Mouse (Mus musculus) liver, embryonic 16.5 days (tissue): Measurements from ENCODE around the gene Macf1. TPM values are rescaled to one million over a fixed set of nuclear protein-coding genes. Genes with fewer than 3 reads are reported as not detected.
A peak's percentile ranks its signal among the peaks of the same experiment; 100 is the strongest.
"Not testable (repeated sequence)": the region's sequence is repeated elsewhere in the genome, so short reads cannot be mapped to it uniquely, and the experiment has no call there.

ENCODE experiments used
- ATAC-seq: fragments of 200-750 bp; cut with Nextera tagmentation; 2 replicates; pipeline ENCODE4 v1.8.0; 2017; ENCODE audit warnings: low read depth, mild to moderate bottlenecking, moderate number of reproducible peaks, moderate library complexity
- H3K27ac ChIP-seq: fragments of 300-500 bp; sonication (generic); 2 replicates; pipeline ENCODE4 v1.5.1; 2014; ENCODE audit warnings: mild to moderate bottlenecking, low read length
- H3K27me3 ChIP-seq: fragments of 300-500 bp; sonication (generic); 2 replicates; pipeline ENCODE4 v1.6.1; 2014; ENCODE audit warnings: low read depth, low read length, mixed read lengths; ENCODE audit not compliant: control insufficient read depth, insufficient read depth
- H3K36me3 ChIP-seq: fragments of 300-500 bp; sonication (generic); 2 replicates; pipeline ENCODE4 v1.6.1; 2014; ENCODE audit warnings: mild to moderate bottlenecking; ENCODE audit not compliant: control insufficient read depth, insufficient read depth
- H3K4me1 ChIP-seq: fragments of 300-500 bp; sonication (generic); 2 replicates; pipeline ENCODE4 v1.6.1; 2014; ENCODE audit warnings: low read depth, low read length, mixed read lengths; ENCODE audit not compliant: control insufficient read depth
- H3K4me2 ChIP-seq: fragments of 300-500 bp; sonication (generic); 2 replicates; pipeline ENCODE4 v1.6.1; 2014; ENCODE audit warnings: low read depth, low read length, mixed read lengths
- H3K4me3 ChIP-seq: fragments of 300-500 bp; sonication (generic); 2 replicates; pipeline ENCODE4 v1.5.1; 2014; ENCODE audit warnings: low read depth, mild to moderate bottlenecking, low read length
- H3K9ac ChIP-seq: fragments of 300-500 bp; sonication (generic); 2 replicates; pipeline ENCODE4 v1.6.1; 2014; ENCODE audit warnings: low read depth, low read length
- H3K9me3 ChIP-seq: fragments of 300-500 bp; sonication (generic); replicated peaks from 2 replicates; pipeline ENCODE4 v1.6.1; 2016; ENCODE audit warnings: low read length; ENCODE audit not compliant: control insufficient read depth
- WGBS: fragments of 180-500 bp; shearing (Covaris S2); extraction: QIAGEN DNeasy Blood & Tissue Kit; methylation state at CpG from one replicate; pipeline ENCODE4 v1.1.7; 2014; ENCODE audit not compliant: insufficient replicate concordance; 5-methylcytosine and 5-hydroxymethylcytosine counted together
- polyA plus RNA-seq: library from polyadenylated mRNA; unstranded; fragments of >200 nt; fragmentation: Nextera tagmentation; extraction: Ambion mirVana; gene quantifications from 2 replicates; pipeline ENCODE4 v1.2.1, GENCODE M21; 2015

The Macf1 gene
- polyA plus RNA-seq, 1 experiment from 2014 or later = 8.3 TPM

- Histone ChIP-seq H3K9me3 (no peaks in the 10 kb centered on the region), H3K27ac (no peak overlapping the region), H3K4me2 (no peak overlapping the region), H3K9ac (no peak overlapping the region), H3K36me3 (peaks cover 17% of the 10 kb centered on the region), H3K4me1 (no peaks in the 10 kb centered on the region), H3K4me3 (no peak overlapping the region), H3K27me3 (no peaks in the 10 kb centered on the region)
- no peak for ATAC-seq
- whole genome bisulfite sequencing = 75% methylated on average over 10 of the region's 10 CpGs
These were observed 330.8 kb downstream of the Macf1 start for GRCm38 (mm10) chr4:123353271-123353877.

GRCm38 (mm10) chr4:123343471-123343789 is 340.7 kb downstream of the Macf1 start:
- ATAC-seq = 0 out of 2 replicates have a peak, but pooled peaks have one; percentile 5
- peak overlapping the region; percentile 77 for H3K4me2 ChIP-seq
- H3K9me3 ChIP-seq = no peaks in the 10 kb centered on the region
- H3K27me3 ChIP-seq = peaks cover 39% of the 10 kb centered on the region
- peak overlapping the region; percentile 33; the same call in 1 of the 2 replicates for H3K9ac ChIP-seq
- no peaks in the 10 kb centered on the region for H3K36me3 ChIP-seq
- 6% methylated on average over 6 of the region's 6 CpGs for WGBS
- peak overlapping the region; percentile 62 for H3K4me3 ChIP-seq
- H3K4me1 ChIP-seq = peaks cover 14% of the 10 kb centered on the region
- H3K27ac ChIP-seq = no peak overlapping the region

- no peaks in the 10 kb centered on the region for H3K9me3 ChIP-seq
- WGBS = under 1% methylated on average over 65 of the region's 65 CpGs
- H3K36me3 ChIP-seq = no peaks in the 10 kb centered on the region
- H3K27ac ChIP-seq = no peak within 1 kb of the TSS
- H3K9ac ChIP-seq = peak within 1 kb of the TSS; percentile 33; the same call in 1 of the 2 replicates
- H3K4me2 ChIP-seq = peak within 1 kb of the TSS; percentile 77
- peaks cover 14% of the 10 kb centered on the region for H3K4me1 ChIP-seq
- peaks cover 39% of the 10 kb centered on the region for H3K27me3 ChIP-seq
- peak; percentile 77 for ATAC-seq
- peak within 1 kb of the TSS; percentile 62 for H3K4me3 ChIP-seq
These were observed 341.3 kb downstream of the Macf1 start, which contains the start of gene Bmp8a for GRCm38 (mm10) chr4:123342642-123343470. TSS of gene Bmp8a (minus strand) at chr4:123343252.

DNA sequence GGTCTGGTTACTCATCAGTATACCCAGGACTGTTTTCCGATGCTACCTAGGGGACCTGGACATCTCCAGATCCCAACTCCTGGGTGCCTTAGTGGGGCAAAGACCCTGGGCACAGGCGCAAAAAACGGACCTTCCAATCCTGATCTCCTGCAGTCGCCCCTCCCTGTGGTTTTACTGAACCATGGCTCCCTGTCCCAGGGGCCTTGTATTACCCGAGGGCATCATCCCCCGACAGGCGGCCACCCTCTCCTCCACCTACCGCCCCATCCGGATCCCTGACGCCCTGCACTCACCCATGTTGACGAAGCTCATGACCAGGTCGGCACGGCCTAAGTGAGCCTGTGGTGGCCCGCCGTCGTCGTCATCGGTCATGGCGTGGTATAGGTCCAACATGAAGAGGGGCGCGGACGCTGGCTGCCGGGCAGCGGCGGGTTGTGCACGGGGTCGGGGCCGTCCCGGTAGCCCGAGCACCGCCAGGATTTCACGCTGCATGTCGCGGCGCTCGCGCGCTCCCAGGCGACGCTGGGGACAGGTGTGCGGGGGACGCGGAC is 342.0 kb downstream of the Macf1 start:
- H3K4me3 ChIP-seq = peak overlapping the region; percentile 62
- H3K27me3 ChIP-seq = peaks cover 39% of the 10 kb centered on the region
- ATAC-seq = peak; percentile 12; the same call in 1 of the 2 replicates
- peak overlapping the region; percentile 77 for H3K4me2 ChIP-seq
- no peaks in the 10 kb centered on the region for H3K36me3 ChIP-seq
- no peak overlapping the region for H3K27ac ChIP-seq
- WGBS = 3% methylated on average over 43 of the region's 43 CpGs
- peaks cover 14% of the 10 kb centered on the region for H3K4me1 ChIP-seq
- H3K9ac ChIP-seq = no peak overlapping the region; the same call in 1 of the 2 replicates
- H3K9me3 ChIP-seq = no peaks in the 10 kb centered on the region

GRCm38 (mm10) chr4:123340232-123340631 is 343.9 kb downstream of the Macf1 start:
- H3K4me2 ChIP-seq = no peak overlapping the region
- peaks cover 39% of the 10 kb centered on the region for H3K27me3 ChIP-seq
- no peak overlapping the region for H3K4me3 ChIP-seq
- WGBS = 44% methylated on average over 5 of the region's 5 CpGs
- no peak for ATAC-seq
- H3K36me3 ChIP-seq = no peaks in the 10 kb centered on the region
- H3K4me1 ChIP-seq = peaks cover 14% of the 10 kb centered on the region
- H3K27ac ChIP-seq = no peak overlapping the region
- no peak overlapping the region for H3K9ac ChIP-seq
- H3K9me3 ChIP-seq = no peaks in the 10 kb centered on the region

- ATAC-seq = no peak
- WGBS = 58% methylated on average over 4 of the region's 4 CpGs
- Histone ChIP-seq H3K4me2 (no peak overlapping the region), H3K36me3 (no peaks in the 10 kb centered on the region), H3K27ac (no peak overlapping the region), H3K4me1 (peaks cover 6% of the 10 kb centered on the region), H3K9ac (no peak overlapping the region), H3K9me3 (peaks cover 2% of the 10 kb centered on the region; the same call in 1 of the 2 replicates), H3K4me3 (no peak overlapping the region), H3K27me3 (peaks cover 27% of the 10 kb centered on the region)
These were observed 346.5 kb downstream of the Macf1 start for GRCm38 (mm10) chr4:123337693-123338092.

DNA sequence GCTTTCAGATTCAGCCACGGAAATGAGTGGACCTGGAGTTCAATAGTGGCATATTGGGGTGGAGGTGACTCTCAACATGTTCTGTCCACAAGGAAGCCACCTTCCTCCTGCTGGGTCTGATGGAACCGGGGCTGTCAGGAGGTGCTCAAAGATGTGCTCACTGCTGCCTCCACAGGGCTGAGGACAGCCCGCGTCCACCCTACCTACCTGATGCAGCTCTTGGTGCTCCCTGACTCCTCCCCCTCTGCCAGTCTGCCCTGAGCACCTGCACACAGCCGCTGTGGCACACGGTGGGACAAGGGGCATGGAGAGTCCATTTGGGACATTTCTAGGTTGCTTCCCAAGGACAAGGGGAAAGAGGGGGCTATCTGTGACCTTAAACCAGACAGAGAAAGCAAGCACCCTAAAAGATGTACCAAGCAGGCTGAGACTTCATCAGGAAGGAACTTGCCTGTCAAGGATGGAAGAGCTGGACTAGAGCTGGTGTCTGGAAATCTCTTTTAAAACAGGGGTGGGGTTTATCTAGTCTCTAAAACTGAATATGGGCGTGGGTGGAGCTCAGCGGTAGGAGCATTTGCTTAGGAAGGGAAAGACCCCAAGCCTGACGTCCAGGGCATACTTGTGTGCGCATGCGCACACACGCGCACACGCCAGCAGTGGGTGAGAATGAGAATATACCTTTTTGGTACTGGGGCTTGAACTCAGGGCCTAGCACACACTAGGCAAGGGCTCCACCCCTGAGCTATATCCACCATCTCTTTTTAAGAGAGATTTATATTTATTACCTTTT is 348.2 kb downstream of the Macf1 start:
- Histone ChIP-seq H3K9ac (no peak overlapping the region), H3K27me3 (peaks cover 10% of the 10 kb centered on the region), H3K4me3 (no peak overlapping the region), H3K4me1 (no peaks in the 10 kb centered on the region), H3K36me3 (no peaks in the 10 kb centered on the region), H3K27ac (no peak overlapping the region), H3K9me3 (peaks cover 2% of the 10 kb centered on the region; the same call in 1 of the 2 replicates), H3K4me2 (no peak overlapping the region)
- no peak for ATAC-seq
- WGBS = 55% methylated on average over 14 of the region's 14 CpGs

DNA sequence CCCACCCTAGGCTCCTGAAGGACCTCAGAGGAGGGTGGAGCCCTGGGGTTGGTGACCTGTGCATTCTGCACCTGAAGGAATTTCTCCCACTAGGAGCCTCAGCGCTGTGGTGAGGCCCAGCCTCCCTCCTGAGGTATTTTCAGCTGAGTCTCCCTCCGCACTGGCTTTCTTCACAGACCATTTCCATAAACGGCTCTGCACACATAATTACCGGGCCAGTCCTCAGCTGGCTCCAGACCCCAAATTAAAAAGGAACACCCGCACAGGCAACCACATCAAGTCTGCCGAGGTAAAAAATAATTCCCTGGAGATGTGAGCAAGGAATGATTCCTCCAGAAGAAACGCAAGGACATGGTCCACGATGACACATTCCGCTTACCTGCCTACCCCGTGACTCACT is 348.9 kb downstream of the Macf1 start:
- not testable (repeated sequence) for H3K27me3 ChIP-seq, ATAC-seq, H3K4me1 ChIP-seq, H3K4me2 ChIP-seq, H3K27ac ChIP-seq, H3K9ac ChIP-seq, H3K9me3 ChIP-seq, H3K4me3 ChIP-seq, H3K36me3 ChIP-seq
- 72% methylated on average over 10 of the region's 10 CpGs for WGBS
